Mouse (Mus musculus): ENCODE measurements at regions not wholly inside any gene's neighbourhood (a gene's known extent, or its start where the extent isn't known, plus 50 kb on each side); places are given as distances from the start of the nearest gene placed in this dataset.

DNA sequence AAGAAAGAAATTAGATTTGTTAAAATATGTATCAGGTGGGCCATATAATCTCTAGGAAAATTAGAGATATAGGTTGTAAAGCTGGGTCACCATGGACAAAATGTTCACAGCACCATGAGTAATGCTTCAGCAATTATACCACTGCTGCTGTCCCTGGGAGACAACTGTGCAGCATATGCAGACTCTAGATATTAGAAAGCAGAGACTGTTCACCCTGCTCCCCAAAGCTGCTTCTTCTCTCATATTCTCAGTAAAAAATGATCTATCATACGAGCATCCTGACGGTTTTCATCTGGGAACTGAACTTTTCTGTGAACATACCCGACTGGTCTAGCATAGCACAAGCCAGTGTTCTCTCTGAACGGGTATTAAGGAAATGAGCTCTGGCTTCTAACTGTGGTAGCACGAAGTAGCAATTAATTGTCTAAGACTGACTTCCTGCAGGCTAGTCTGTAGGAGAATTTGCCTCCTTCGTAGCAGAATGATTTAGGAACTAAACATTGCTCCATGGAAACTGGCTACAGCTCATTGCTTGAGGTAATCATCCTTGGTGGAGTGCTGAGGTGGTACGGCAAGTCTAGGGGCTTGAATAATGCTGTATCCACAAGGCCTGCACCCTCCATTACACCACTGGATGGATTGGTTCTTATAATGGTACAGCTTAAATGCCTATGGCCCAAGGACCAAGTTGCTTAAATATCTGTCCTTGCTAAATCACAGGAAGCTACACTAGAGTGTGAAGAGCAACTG, 305.9 kb downstream of the Otol1 start:
- no peak overlapping the region for H3K4me2 ChIP-seq (replicated peaks; ENCODE audit: low read depth, low read length)
- DNase-seq (ENCODE audit: low spot score) (no peak), ATAC-seq (no peak)
- WGBS, result 65% methylated on average over 7 of the region's 7 CpGs
- no peak overlapping the region for H3K27ac ChIP-seq (ENCODE audit: low read length)
- TF ChIP-seq EP300 (IDR thresholded peaks at IDR 0.05) (no peak), CTCF (IDR thresholded peaks at IDR 0.05) (no peak)
- H3K36me3 ChIP-seq (ENCODE audit: insufficient read depth, low read length), result no peaks in the 10 kb centered on the region
- no peak overlapping the region for H3K9ac ChIP-seq (replicated peaks; ENCODE audit: low read depth)
- H3K27me3 ChIP-seq (replicated peaks; ENCODE audit: insufficient read depth, low read length), result no peaks in the 10 kb centered on the region
- H3K4me3 ChIP-seq (ENCODE audit: low read depth, low read length), result no peak overlapping the region
- H3K4me1 ChIP-seq (ENCODE audit: insufficient read depth, low read depth, low read length), result no peaks in the 10 kb centered on the region
- H3K9me3 ChIP-seq (ENCODE audit: low read length), result no peaks in the 10 kb centered on the region

DNA sequence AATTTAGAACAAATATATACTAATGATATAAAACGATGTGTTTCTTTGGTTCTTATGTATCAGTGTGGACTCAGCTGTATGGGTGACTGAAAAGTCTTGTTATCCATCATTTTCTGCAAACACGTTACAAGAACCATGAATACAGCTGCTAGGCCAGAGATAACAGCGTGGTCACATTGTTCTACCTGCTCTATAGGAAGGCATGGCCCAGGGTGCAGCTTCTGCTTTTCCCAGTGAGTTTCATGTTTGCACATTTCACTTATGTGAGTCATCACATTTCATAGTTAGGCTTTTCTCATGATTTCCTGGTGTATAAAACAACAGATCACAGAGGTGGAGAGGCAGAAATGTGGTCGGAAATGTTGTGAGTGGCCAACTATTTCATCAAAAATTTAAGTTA, 306.8 kb downstream of the Otol1 start:
- H3K36me3 ChIP-seq (ENCODE audit: insufficient read depth, low read length), result no peaks in the 10 kb centered on the region
- WGBS, result 65% methylated on average over 4 of the region's 4 CpGs
- no peak overlapping the region for H3K4me3 ChIP-seq (ENCODE audit: low read depth, low read length)
- TF ChIP-seq EP300 (IDR thresholded peaks at IDR 0.05), result no peak
- no peak for TF ChIP-seq CTCF (IDR thresholded peaks at IDR 0.05)
- ATAC-seq, result no peak
- no peak overlapping the region for H3K9ac ChIP-seq (replicated peaks; ENCODE audit: low read depth)
- H3K4me2 ChIP-seq (replicated peaks; ENCODE audit: low read depth, low read length), result no peak overlapping the region
- H3K9me3 ChIP-seq (ENCODE audit: low read length), result no peaks in the 10 kb centered on the region
- H3K27me3 ChIP-seq (replicated peaks; ENCODE audit: insufficient read depth, low read length), result no peaks in the 10 kb centered on the region
- H3K4me1 ChIP-seq (ENCODE audit: insufficient read depth, low read depth, low read length), result no peaks in the 10 kb centered on the region
- no peak overlapping the region for H3K27ac ChIP-seq (ENCODE audit: low read length)
- no peak for DNase-seq (ENCODE audit: low spot score)

DNA sequence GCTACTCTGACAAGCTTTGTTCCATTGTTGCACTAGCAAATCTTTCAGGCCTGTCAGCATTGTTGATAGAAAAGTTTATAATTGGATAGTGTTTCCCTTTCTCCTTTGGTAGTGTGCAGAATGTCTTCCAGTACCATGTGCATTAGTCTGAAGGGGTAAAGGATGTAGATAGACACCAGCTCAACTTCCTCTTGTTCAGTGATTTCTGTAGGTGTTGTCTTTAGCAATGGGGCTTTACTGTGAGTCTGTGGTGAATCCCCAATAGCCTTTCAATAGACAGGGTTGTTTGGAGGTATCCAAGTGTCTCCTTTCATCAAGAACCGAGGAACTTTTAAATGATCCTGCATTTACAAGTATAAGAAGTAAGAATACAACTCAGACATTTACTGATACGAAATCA, 311.0 kb downstream of the Otol1 start:
- H3K4me2 ChIP-seq (replicated peaks; ENCODE audit: low read depth, low read length), result no peak overlapping the region
- ATAC-seq (no peak), DNase-seq (ENCODE audit: low spot score) (no peak)
- no peak for TF ChIP-seq EP300 (IDR thresholded peaks at IDR 0.05)
- no peak for TF ChIP-seq CTCF (IDR thresholded peaks at IDR 0.05)
- H3K4me3 ChIP-seq (ENCODE audit: low read depth, low read length), result no peak overlapping the region
- H3K36me3 ChIP-seq (ENCODE audit: insufficient read depth, low read length), result no peaks in the 10 kb centered on the region
- H3K9me3 ChIP-seq (ENCODE audit: low read length), result no peaks in the 10 kb centered on the region
- H3K4me1 ChIP-seq (ENCODE audit: insufficient read depth, low read depth, low read length), result no peaks in the 10 kb centered on the region
- H3K9ac ChIP-seq (replicated peaks; ENCODE audit: low read depth), result no peak overlapping the region
- H3K27me3 ChIP-seq (replicated peaks; ENCODE audit: insufficient read depth, low read length), result no peaks in the 10 kb centered on the region
- WGBS, result 81% methylated on average over 2 of the region's 2 CpGs
- no peak overlapping the region for H3K27ac ChIP-seq (ENCODE audit: low read length)

DNA sequence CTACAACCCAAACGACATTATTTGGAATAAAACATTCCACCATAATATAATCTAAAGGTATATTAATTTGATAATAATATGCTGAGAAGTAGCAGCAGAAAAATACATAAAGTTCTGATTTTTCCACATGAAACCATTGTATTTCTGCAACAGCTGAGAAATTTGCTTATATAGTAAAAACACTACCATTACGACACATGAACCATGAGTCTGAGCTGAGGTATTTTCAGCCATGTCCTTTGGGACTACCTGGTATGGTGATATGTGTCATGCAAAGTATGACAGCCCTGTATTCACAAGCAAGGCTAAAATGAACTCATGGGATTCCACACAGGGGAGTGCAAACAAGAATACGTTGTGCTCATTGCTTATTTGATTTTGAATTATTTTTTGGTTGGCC, 311.7 kb downstream of the Otol1 start:
- TF ChIP-seq EP300 (IDR thresholded peaks at IDR 0.05) (no peak), CTCF (IDR thresholded peaks at IDR 0.05) (no peak)
- no peaks in the 10 kb centered on the region for H3K9me3 ChIP-seq (ENCODE audit: low read length)
- H3K27me3 ChIP-seq (replicated peaks; ENCODE audit: insufficient read depth, low read length), result no peaks in the 10 kb centered on the region
- no peak overlapping the region for H3K4me3 ChIP-seq (ENCODE audit: low read depth, low read length)
- no peak overlapping the region for H3K9ac ChIP-seq (replicated peaks; ENCODE audit: low read depth)
- ATAC-seq, result no peak
- H3K4me2 ChIP-seq (replicated peaks; ENCODE audit: low read depth, low read length), result no peak overlapping the region
- no peaks in the 10 kb centered on the region for H3K4me1 ChIP-seq (ENCODE audit: insufficient read depth, low read depth, low read length)
- no peak for DNase-seq (ENCODE audit: low spot score)
- H3K27ac ChIP-seq (ENCODE audit: low read length), result no peak overlapping the region
- WGBS, result 86% methylated on average over 3 of the region's 3 CpGs
- no peaks in the 10 kb centered on the region for H3K36me3 ChIP-seq (ENCODE audit: insufficient read depth, low read length)

- no peak for DNase-seq (ENCODE audit: low spot score)
- H3K9ac ChIP-seq (replicated peaks; ENCODE audit: low read depth), result no peak overlapping the region
- no peaks in the 10 kb centered on the region for H3K27me3 ChIP-seq (replicated peaks; ENCODE audit: insufficient read depth, low read length)
- no peaks in the 10 kb centered on the region for H3K9me3 ChIP-seq (ENCODE audit: low read length)
- no peak for TF ChIP-seq CTCF (IDR thresholded peaks at IDR 0.05)
- TF ChIP-seq EP300 (IDR thresholded peaks at IDR 0.05), result no peak
- no peaks in the 10 kb centered on the region for H3K4me1 ChIP-seq (ENCODE audit: insufficient read depth, low read depth, low read length)
- no peak for ATAC-seq
- H3K36me3 ChIP-seq (ENCODE audit: insufficient read depth, low read length), result no peaks in the 10 kb centered on the region
- no peak overlapping the region for H3K4me3 ChIP-seq (ENCODE audit: low read depth, low read length)
- no peak overlapping the region for H3K4me2 ChIP-seq (replicated peaks; ENCODE audit: low read depth, low read length)
- H3K27ac ChIP-seq (ENCODE audit: low read length), result no peak overlapping the region
Observed at GRCm38 (mm10) chr3:70321161-70321657, 313.8 kb downstream of the Otol1 start.

DNA sequence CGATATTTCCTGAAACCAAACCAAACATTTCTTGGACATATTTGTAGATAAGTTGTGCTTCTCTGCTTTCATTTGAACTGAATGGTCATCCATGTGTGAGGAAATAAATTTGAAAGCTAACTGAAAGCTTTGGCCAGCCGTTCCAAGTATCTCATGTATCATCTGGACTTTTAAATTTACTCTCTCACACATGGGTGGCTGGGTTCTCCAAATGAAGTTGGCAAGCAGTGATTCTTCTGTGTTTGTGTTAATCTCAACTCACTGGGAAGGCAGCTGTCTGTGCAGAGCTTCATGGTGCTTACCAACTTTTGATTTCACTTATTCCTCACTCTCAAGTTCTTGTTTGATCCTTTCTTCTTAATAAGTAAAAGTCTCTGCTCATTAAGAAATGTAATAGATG, 317.3 kb downstream of the Otol1 start:
- TF ChIP-seq CTCF (IDR thresholded peaks at IDR 0.05), result no peak
- TF ChIP-seq EP300 (IDR thresholded peaks at IDR 0.05), result no peak
- no peaks in the 10 kb centered on the region for H3K36me3 ChIP-seq (ENCODE audit: insufficient read depth, low read length)
- ATAC-seq, result no peak
- WGBS, result 57% methylated on average over 2 of the region's 2 CpGs
- DNase-seq (ENCODE audit: low spot score), result no peak
- H3K27ac ChIP-seq (ENCODE audit: low read length), result no peak overlapping the region
- no peaks in the 10 kb centered on the region for H3K4me1 ChIP-seq (ENCODE audit: insufficient read depth, low read depth, low read length)
- H3K9ac ChIP-seq (replicated peaks; ENCODE audit: low read depth), result no peak overlapping the region
- no peaks in the 10 kb centered on the region for H3K27me3 ChIP-seq (replicated peaks; ENCODE audit: insufficient read depth, low read length)
- no peak overlapping the region for H3K4me3 ChIP-seq (ENCODE audit: low read depth, low read length)
- no peak overlapping the region for H3K4me2 ChIP-seq (replicated peaks; ENCODE audit: low read depth, low read length)
- no peaks in the 10 kb centered on the region for H3K9me3 ChIP-seq (ENCODE audit: low read length)

Measured in lung, postnatal 0 days (tissue).